Mouse (Mus musculus) spleen, adult 2 months (tissue): ENCODE data around the gene Pou2f3. TPM values are rescaled to one million over a fixed set of nuclear protein-coding genes. Genes with fewer than 3 reads are reported as not detected.

Source experiments
- DNase-seq, 2 experiments: peaks; one replicate each; pipeline versions ENCODE4 v3.0.0 to v3.0.0-alpha.2; 2012 to 2021; ENCODE audit warnings: low spot score in 2 of 2, low read depth in 1 of 2
- H3K27ac ChIP-seq: fragments of 200-500 bp; 2 replicates; pipeline ENCODE4 v1.5.1; 2012; ENCODE audit warnings: low read length, inconsistent platforms; ENCODE audit not compliant: insufficient read depth
- H3K27me3 ChIP-seq: fragments of 200-500 bp; 2 replicates; pipeline ENCODE4 v1.6.1; 2012; ENCODE audit warnings: mild to moderate bottlenecking, moderate library complexity, low read length, inconsistent platforms; ENCODE audit not compliant: control insufficient read depth, insufficient read depth
- H3K36me3 ChIP-seq: fragments of 200-500 bp; 2 replicates; pipeline ENCODE4 v1.6.1; 2012; ENCODE audit warnings: mild to moderate bottlenecking, low read length, inconsistent platforms; ENCODE audit not compliant: control insufficient read depth, insufficient read depth
- H3K4me1 ChIP-seq: fragments of 200-500 bp; 2 replicates; pipeline ENCODE4 v1.6.1; 2011; ENCODE audit warnings: inconsistent platforms; ENCODE audit not compliant: control insufficient read depth, insufficient read depth, insufficient read length
- H3K4me3 ChIP-seq: fragments of 200-500 bp; 2 replicates; pipeline ENCODE4 v1.5.1; 2011; ENCODE audit warnings: mild to moderate bottlenecking, inconsistent platforms; ENCODE audit not compliant: insufficient read depth, insufficient read length; ENCODE audit errors: extremely low read depth
- CTCF ChIP-seq: fragments of 200-500 bp; IDR thresholded peaks from 2 replicates; pipeline ENCODE4 v1.5.1; 2011; ENCODE audit warnings: mild to moderate bottlenecking, inconsistent platforms; ENCODE audit not compliant: insufficient read depth, insufficient read length, insufficient replicate concordance; ENCODE audit errors: extremely low read depth
- POLR2A ChIP-seq: fragments of 200-500 bp; IDR thresholded peaks from 2 replicates; pipeline ENCODE4 v1.6.1; 2011; ENCODE audit warnings: low read depth, low read length, inconsistent platforms
- WGBS: fragments of 180-500 bp; shearing (Covaris S2); methylation state at CpG from one replicate; pipeline ENCODE4 v1.1.7; 2018; 5-methylcytosine and 5-hydroxymethylcytosine counted together
- polyA plus RNA-seq: library from polyadenylated mRNA; depleted of rRNA; stranded (reverse); fragments of >200 nt; gene quantifications from 2 replicates; pipeline ENCODE4 v1.2.3, GENCODE M21; 2012

Gene Pou2f3
- polyA plus RNA-seq, 1 experiment, result not detected

DNA sequence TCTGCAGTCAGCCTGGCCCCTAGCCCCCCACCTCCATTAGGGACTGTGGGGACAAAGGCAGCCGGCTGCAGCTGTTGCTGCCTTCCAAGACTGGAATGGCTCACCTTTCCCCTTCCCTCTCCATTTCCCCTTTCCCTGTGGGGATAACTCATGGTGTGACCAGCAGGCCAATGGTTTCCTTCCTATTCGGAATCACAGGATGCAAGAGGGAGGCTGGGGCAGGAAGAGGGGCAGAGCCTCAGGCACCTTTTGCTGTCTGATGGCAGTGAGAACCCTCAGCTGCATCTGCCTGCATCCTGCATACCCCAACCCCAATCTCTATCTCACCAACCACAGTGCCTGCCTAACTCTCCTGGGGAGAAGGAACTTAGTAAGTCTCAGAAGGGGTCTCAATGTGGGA, 15.3 kb upstream of the Pou2f3 start:
- DNase-seq, result no peak
- TF ChIP-seq CTCF, result no peak
- no peak for TF ChIP-seq POLR2A
- H3K4me1 ChIP-seq, result no peaks in the 10 kb centered on the region
- H3K27ac ChIP-seq, result no peak overlapping the region
- no peaks in the 10 kb centered on the region for H3K36me3 ChIP-seq
- H3K4me3 ChIP-seq, result no peak overlapping the region
- no peaks in the 10 kb centered on the region for H3K27me3 ChIP-seq
- WGBS, result 76% methylated on average over 2 of the region's 2 CpGs

DNA sequence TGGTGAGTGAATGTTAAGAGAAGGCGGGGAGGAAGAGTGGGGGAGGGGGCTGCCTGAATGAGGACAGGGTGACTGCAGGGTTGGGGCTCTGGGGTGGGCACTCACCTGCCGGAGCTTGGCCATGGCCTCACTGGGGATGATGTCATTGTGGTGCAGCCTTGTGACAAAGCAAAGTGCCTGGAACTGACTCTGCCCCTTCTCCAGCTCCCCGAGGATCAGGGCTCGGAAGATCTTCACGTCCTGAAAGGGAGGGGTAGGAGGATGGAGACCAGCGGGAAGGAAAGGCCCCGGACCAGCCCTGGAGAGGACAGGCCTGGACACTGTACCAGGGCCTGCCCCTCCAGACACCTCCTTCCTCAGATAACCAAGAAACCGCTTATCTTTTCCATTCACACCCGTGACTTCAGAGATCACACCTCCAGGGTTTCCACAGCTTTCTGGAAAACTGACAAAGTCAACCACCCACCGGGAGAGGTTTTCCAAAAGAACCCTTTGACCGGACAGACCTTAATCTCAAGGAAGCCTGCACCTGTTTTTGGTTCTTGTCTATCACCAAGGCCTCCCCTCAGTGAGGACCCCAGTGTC, 14.7 kb upstream of the Pou2f3 start:
- no peaks in the 10 kb centered on the region for H3K4me1 ChIP-seq
- no peaks in the 10 kb centered on the region for H3K36me3 ChIP-seq
- 85% methylated on average over 11 of the region's 11 CpGs for WGBS
- no peak overlapping the region for H3K27ac ChIP-seq
- H3K4me3 ChIP-seq, result no peak overlapping the region
- H3K27me3 ChIP-seq, result no peaks in the 10 kb centered on the region
- TF ChIP-seq CTCF (no peak), POLR2A (no peak)
- DNase-seq, result no peak

DNA sequence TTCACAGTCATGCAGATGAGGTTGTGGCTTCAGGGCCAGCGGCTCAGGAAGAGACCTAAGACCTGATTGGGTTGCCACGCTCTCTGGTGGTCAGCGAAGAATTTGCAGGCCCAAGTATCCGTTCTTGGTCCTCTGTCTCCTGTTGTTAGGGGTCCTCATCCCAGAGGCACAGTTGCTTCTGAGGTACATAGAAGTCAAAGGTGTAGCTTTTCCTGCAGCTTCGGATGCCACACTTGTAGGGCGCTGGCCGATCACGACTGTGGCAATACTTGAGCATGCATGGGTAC, 12.2 kb upstream of the Pou2f3 start:
- no peaks in the 10 kb centered on the region for H3K36me3 ChIP-seq
- no peak overlapping the region for H3K27ac ChIP-seq
- H3K4me3 ChIP-seq, result no peak overlapping the region
- 88% methylated on average over 8 of the region's 8 CpGs for WGBS
- no peak for DNase-seq
- no peaks in the 10 kb centered on the region for H3K27me3 ChIP-seq
- no peaks in the 10 kb centered on the region for H3K4me1 ChIP-seq
- no peak for TF ChIP-seq CTCF
- TF ChIP-seq POLR2A, result no peak

DNA sequence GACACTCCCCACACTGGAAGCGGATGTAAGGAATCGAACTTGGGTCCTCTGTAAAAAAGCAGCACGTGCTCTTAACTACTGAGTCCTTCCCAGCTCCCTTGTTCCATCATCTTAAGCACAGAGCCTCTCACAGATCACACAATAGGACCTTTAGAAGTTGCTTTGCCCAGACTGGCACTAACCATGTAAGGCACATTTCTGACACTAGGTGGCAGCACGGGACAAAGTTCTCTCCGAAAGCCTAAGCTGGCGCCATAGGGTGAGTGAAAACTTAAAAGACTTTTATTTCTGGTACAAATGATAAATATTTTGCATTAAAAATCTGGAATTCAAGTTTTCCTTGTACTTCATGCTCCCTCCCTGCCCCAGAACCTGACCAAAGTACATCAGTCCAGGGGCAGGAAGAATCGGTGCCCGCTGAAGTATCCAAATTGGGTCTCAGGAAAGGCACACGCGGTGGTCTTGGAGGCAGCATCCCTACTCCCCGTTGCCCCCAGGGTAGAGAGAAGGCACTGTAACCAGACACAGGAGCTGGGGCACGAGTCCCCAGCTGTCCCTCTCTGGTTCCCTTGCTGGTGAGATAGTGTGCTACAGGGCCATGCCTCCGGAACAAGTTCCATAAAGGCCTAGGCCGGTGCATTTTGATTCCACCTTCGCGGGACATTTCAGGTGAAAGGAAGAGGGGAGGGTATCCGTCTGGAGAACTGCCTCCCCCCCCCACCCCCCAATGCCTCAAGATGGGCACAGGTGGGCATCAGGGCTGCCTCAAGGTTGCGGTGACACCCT, 11.7 kb upstream of the Pou2f3 start:
- H3K27ac ChIP-seq, result no peak overlapping the region

DNA sequence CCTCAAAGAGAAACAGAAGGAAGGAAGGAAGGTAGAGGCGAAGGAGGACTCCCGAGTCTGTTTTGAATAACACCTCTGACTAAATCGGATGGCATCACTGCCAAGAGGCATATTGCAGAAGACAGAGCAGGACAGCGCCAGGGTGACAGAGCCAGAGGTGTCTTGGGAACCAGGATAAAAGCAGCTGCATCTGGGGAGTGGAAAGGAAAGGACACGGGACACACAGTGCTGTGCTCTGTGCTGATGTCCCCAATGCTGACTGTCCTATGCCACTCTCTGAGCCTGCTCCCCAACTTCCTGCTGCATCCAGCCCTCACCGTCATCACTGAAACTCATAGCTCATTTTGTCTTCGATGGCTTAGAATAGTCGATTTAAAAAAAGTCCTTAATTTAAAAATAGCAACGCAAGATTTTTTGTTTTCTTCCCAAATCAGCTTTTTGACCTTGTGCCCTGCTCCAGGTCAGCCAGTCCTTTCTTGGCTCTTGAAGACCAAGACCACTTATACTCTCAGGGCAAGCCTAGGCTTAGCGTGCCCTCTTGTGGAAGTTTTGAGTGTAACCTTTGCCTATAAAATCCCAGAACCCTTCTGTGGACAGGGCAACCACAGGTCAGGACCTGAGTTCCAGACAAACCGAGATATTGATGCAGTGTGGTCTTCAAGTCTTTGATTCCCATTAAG, 742 bp upstream of the Pou2f3 start:
- TF ChIP-seq POLR2A, result no peak
- peak; percentile 17; the same call in 1 of the 2 replicates for TF ChIP-seq CTCF
- H3K36me3 ChIP-seq, result no peaks in the 10 kb centered on the region
- no peaks in the 10 kb centered on the region for H3K4me1 ChIP-seq
- no peak overlapping the region for H3K4me3 ChIP-seq
- H3K27ac ChIP-seq, result peak overlapping the region; percentile 47; the same call in 1 of the 2 replicates
- peaks cover 7% of the 10 kb centered on the region for H3K27me3 ChIP-seq
- DNase-seq, result peak in 1 of 2 experiments; percentile 18
- 28% methylated on average over 11 of the region's 11 CpGs for WGBS

More for the DNA sequence above, 11.7 kb upstream of the Pou2f3 start:
- no peaks in the 10 kb centered on the region for H3K27me3 ChIP-seq
- no peaks in the 10 kb centered on the region for H3K36me3 ChIP-seq
- peak; percentile 14 to 62 for DNase-seq
- no peak overlapping the region for H3K4me3 ChIP-seq
- TF ChIP-seq CTCF (peak; percentile 67; the same call in 1 of the 2 replicates), POLR2A (no peak)
- no peaks in the 10 kb centered on the region for H3K4me1 ChIP-seq
- 67% methylated on average over 18 of the region's 18 CpGs for WGBS

DNA sequence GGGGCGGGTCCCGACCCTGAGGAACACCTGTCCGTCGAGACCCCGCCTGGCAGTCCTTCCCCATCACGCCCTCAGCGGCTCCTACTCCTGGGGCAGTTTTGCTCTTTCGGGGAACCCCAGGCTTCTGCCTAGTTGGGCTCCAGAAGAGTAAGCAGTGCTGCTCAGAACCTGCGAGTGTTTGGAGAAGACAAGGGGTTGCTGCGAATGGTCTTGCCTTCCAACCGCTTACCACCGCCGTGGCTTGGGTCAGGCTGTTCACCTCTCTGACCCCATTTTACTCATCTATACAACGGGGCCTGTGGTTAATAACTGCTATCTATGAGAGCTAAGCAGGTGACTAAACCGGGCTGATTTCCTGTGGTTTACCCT, 4.2 kb downstream of the Pou2f3 start:
- TF ChIP-seq CTCF, result no peak
- TF ChIP-seq POLR2A, result no peak
- Histone ChIP-seq H3K4me1 (no peaks in the 10 kb centered on the region), H3K36me3 (no peaks in the 10 kb centered on the region), H3K27me3 (peaks cover 7% of the 10 kb centered on the region), H3K27ac (no peak overlapping the region), H3K4me3 (no peak overlapping the region)
- no peak for DNase-seq
- WGBS, result 3% methylated on average over 15 of the region's 15 CpGs
